Mouse (Mus musculus): ENCODE measurements around the gene Ube4b.

DNA sequence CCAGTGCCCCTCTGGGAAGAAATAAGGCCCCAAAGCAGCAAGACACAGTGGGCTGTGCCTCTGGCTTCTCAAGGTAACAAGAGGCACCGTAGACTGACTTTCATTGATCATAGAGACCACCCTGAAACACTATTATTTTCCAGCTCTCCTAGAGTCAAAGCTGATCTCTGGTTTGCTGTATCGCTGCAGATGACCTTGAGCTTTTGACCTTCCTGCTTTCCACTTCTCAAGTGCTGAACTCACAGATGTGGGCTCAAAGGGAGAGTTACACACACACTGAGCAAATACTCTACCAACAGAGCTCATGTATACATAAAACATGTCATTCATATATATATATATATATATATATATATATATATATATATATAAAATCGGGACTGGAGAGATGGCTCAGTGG is 24.1 kb upstream of the Ube4b start:
- TF ChIP-seq POLR2A (IDR thresholded peaks at IDR 0.05; ENCODE audit: control insufficient read depth in 1 of 2, insufficient read depth in 1 of 2, low read depth in 1 of 2, low read length in 2 of 2, poor library complexity in 1 of 2) (no peak), EP300 (IDR thresholded peaks at IDR 0.05; ENCODE audit: low read depth in 1 of 2, low read length in 2 of 2) (no peak), CTCF (IDR thresholded peaks at IDR 0.05 in 2 of 3, conservative IDR thresholded peaks at IDR 0.05 in 1 of 3; ENCODE audit: control insufficient read depth in 1 of 3, insufficient read depth in 1 of 3, low read depth in 2 of 3, low read length in 3 of 3, poor library complexity in 1 of 3, severe bottlenecking in 1 of 3) (no peak)

All from MEL (cell line).